In genomic region chr2:6707276-6707675, GRCm38 (mm10) we compare ENCODE assay signal across 11 mouse cellular contexts.
DNase-seq lines count a peak whose midpoint lies in the region; ATAC-seq and TF ChIP-seq lines count a peak whose summit lies in the region.
"Had no signal": no experiment of that assay in that cellular context is flagged by ENCODE, and none has a peak within 500 bp of the region (broad histone marks: within the 10 kb centered on the region; RNA-seq: fewer than 3 reads in every experiment).

No protein-coding gene starts in this region.

- no peak; the same call in 1 of the 2 replicates for TF ChIP-seq POLR2A in spleen, adult 2 months (IDR thresholded peaks at IDR 0.05; ENCODE audit: low read depth, low read length)

- no peaks in the 10 kb centered on the region for H3K9me3 ChIP-seq in heart, embryonic 15.5 days (replicated peaks)

- intact Hi-C loops in heart, postnatal 14 days (cut with DNase I) = no loop called here
- intact Hi-C loops in gastrocnemius, postnatal 36 days (cut with DNase I) = no loop called here

- ATAC-seq in heart, embryonic 15.5 days (replicated peaks; ENCODE audit: insufficient number of reproducible peaks, insufficient read depth, low FRiP score, low read depth) = 0 out of 2 replicates have a peak, but pooled peaks have one; percentile 35
- ATAC-seq: Patski had no signal

- TF ChIP-seq CTCF in spleen, adult 2 months (IDR thresholded peaks at IDR 0.05; ENCODE audit: extremely low read depth, insufficient read depth, insufficient read length, insufficient replicate concordance) = no peak

- no peaks in the 10 kb centered on the region for H3K27me3 ChIP-seq in heart, embryonic 15.5 days
- no peaks in the 10 kb centered on the region for H3K27me3 ChIP-seq in spleen, adult 2 months (ENCODE audit: control insufficient read depth, insufficient read depth, low read length)
- H3K27me3 ChIP-seq: Patski had no signal

- H3K79me2 ChIP-seq in macrophage (ENCODE audit: inconsistent target) = peaks cover 100% of the 10 kb centered on the region

- H3K4me3 ChIP-seq in heart, embryonic 15.5 days = no peak overlapping the region
- H3K4me3 ChIP-seq in spleen, adult 2 months (ENCODE audit: extremely low read depth, insufficient read depth, insufficient read length) = no peak overlapping the region
- H3K4me3 ChIP-seq in macrophage (ENCODE audit: inconsistent target) = no peak overlapping the region

- H3K4me2 ChIP-seq in heart, embryonic 15.5 days = no peak overlapping the region

- WGBS in heart, embryonic 15.5 days = 15% methylated on average over 2 of the region's 2 CpGs
- WGBS in spleen, adult 2 months = 5% methylated on average over 2 of the region's 2 CpGs
- 4% methylated on average over 2 of the region's 2 CpGs for WGBS in macrophage (ENCODE audit: missing documents)

- H3K9ac ChIP-seq in heart, embryonic 15.5 days = no peak overlapping the region

- DNase-seq in heart, postnatal 14 days = no peak
- peak; percentile 64 to 71 for DNase-seq in spleen, adult 2 months (ENCODE audit: low read depth in 1 of 2, low spot score in 2 of 2)
- DNase-seq in spleen, adult 12 weeks (ENCODE audit: low spot score) = no peak
- peak; percentile 77 for DNase-seq in thymus, postnatal 4 days
- no peak for DNase-seq in gastrocnemius, postnatal 36 days
- DNase-seq in right cerebral cortex, postnatal 25 days = no peak
- DNase-seq: cerebellum, adult 11-12 months had no signal

- peaks cover 18% of the 10 kb centered on the region for H3K4me1 ChIP-seq in heart, embryonic 15.5 days (replicated peaks)
- H3K4me1 ChIP-seq in spleen, adult 2 months (ENCODE audit: control insufficient read depth, insufficient read depth, insufficient read length) = peaks cover 36% of the 10 kb centered on the region

- H3K27ac ChIP-seq in heart, embryonic 15.5 days = peak overlapping the region; percentile 33; the same call in 1 of the 2 replicates
- H3K27ac ChIP-seq in spleen, adult 2 months (ENCODE audit: insufficient read depth, low read length) = peak overlapping the region; percentile 61
- H3K27ac ChIP-seq in macrophage = peak overlapping the region; percentile 73
- H3K27ac ChIP-seq: hindbrain, postnatal 0 days had no signal

- H3K36me3 ChIP-seq in heart, embryonic 15.5 days = no peaks in the 10 kb centered on the region
- 0 out of 2 replicates have a peak, but pooled peaks cover 2% of the 10 kb centered on the region for H3K36me3 ChIP-seq in spleen, adult 2 months (ENCODE audit: control insufficient read depth, insufficient read depth, low read length)
- no peaks in the 10 kb centered on the region for H3K36me3 ChIP-seq in macrophage (ENCODE audit: inconsistent target)

Comparison
In these comparisons a context has a peak if more than half of its experiments do, and no peak if none do; other contexts are left out.
1. DNase-seq: peak in spleen, adult 2 months (2 of 2) and thymus, postnatal 4 days (single experiment); none in heart, postnatal 14 days (0 of 2), spleen, adult 12 weeks (single experiment), gastrocnemius, postnatal 36 days (0 of 2) and right cerebral cortex, postnatal 25 days (single experiment).
2. Peak in every context shown above with its lines, with median percentiles within 50 percentile points of each other: H3K27ac ChIP-seq.